Mouse (Mus musculus) limb, embryonic 12.5 days (tissue): ENCODE data around the gene Nrip2. TPM values are rescaled to one million over a fixed set of nuclear protein-coding genes. Genes with fewer than 3 reads are reported as not detected.

Source experiments
- ATAC-seq: fragments of 200-750 bp; cut with Nextera tagmentation; 2 replicates; pipeline ENCODE4 v1.8.0; 2017; ENCODE audit warnings: low read depth, moderate TSS enrichment; ENCODE audit not compliant: insufficient number of reproducible peaks, insufficient read depth, low FRiP score, low TSS enrichment
- H3K27ac ChIP-seq: fragments of 300-500 bp; sonication (generic); 2 replicates; pipeline ENCODE4 v1.5.1; 2016; ENCODE audit warnings: mild to moderate bottlenecking, moderate library complexity
- H3K27me3 ChIP-seq: fragments of 300-500 bp; sonication (generic); 2 replicates; pipeline ENCODE4 v1.6.1; 2016; ENCODE audit warnings: mild to moderate bottlenecking, moderate library complexity
- H3K36me3 ChIP-seq: fragments of 300-500 bp; sonication (generic); 2 replicates; pipeline ENCODE4 v1.6.1; 2016; ENCODE audit warnings: mild to moderate bottlenecking, moderate library complexity
- H3K4me1 ChIP-seq: fragments of 300-500 bp; sonication (generic); replicated peaks from 2 replicates; pipeline ENCODE4 v1.6.1; 2016
- H3K4me2 ChIP-seq: fragments of 300-500 bp; sonication (generic); 2 replicates; pipeline ENCODE4 v1.6.1; 2016; ENCODE audit warnings: mild to moderate bottlenecking, moderate library complexity
- H3K4me3 ChIP-seq: fragments of 300-500 bp; sonication (generic); replicated peaks from 2 replicates; pipeline ENCODE4 v1.5.1; 2016; ENCODE audit warnings: mild to moderate bottlenecking
- H3K9ac ChIP-seq: fragments of 300-500 bp; sonication (generic); replicated peaks from 2 replicates; pipeline ENCODE4 v1.6.1; 2016; ENCODE audit warnings: mild to moderate bottlenecking, moderate library complexity
- H3K9me3 ChIP-seq: fragments of 300-500 bp; sonication (generic); 2 replicates; pipeline ENCODE4 v1.6.1; 2016; ENCODE audit warnings: mild to moderate bottlenecking, moderate library complexity
- WGBS: fragments of 180-500 bp; shearing (Covaris S2); methylation state at CpG from one replicate; pipeline ENCODE4 v1.1.7; 2016; 5-methylcytosine and 5-hydroxymethylcytosine counted together
- polyA plus RNA-seq: library from polyadenylated mRNA; unstranded; fragments of >200 nt; fragmentation: Nextera tagmentation; extraction: Ambion mirVana; gene quantifications from 2 replicates; pipeline ENCODE4 v1.2.1, GENCODE M21; 2016

Nrip2 gene
- polyA plus RNA-seq, 1 experiment from 2014 or later, result 3.5 TPM

- peak overlapping the region; percentile 72 for H3K4me2 ChIP-seq
- H3K36me3 ChIP-seq, result peaks cover 22% of the 10 kb centered on the region
- WGBS, result 49% methylated on average over 16 of the region's 16 CpGs
- peaks cover 4% of the 10 kb centered on the region for H3K4me1 ChIP-seq
- H3K9me3 ChIP-seq, result no peaks in the 10 kb centered on the region
- no peaks in the 10 kb centered on the region for H3K27me3 ChIP-seq
- H3K4me3 ChIP-seq, result peak overlapping the region; percentile 52
- ATAC-seq, result no peak
- H3K27ac ChIP-seq, result peak overlapping the region; percentile 95
- H3K9ac ChIP-seq, result peak overlapping the region; percentile 71
Measured at GRCm38 (mm10) chr6:128423496-128424268, 24.6 kb downstream of the Nrip2 start.

- Histone ChIP-seq H3K27ac (peak within 1 kb of the TSS; percentile 95), H3K27me3 (no peaks in the 10 kb centered on the region), H3K36me3 (peaks cover 28% of the 10 kb centered on the region), H3K4me1 (peaks cover 4% of the 10 kb centered on the region), H3K4me2 (peak within 1 kb of the TSS; percentile 72), H3K9ac (peak within 1 kb of the TSS; percentile 71), H3K9me3 (no peaks in the 10 kb centered on the region), H3K4me3 (peak within 1 kb of the TSS; percentile 52)
- WGBS, result under 1% methylated on average over 42 of the region's 42 CpGs
- peak; percentile 93 for ATAC-seq
Measured at GRCm38 (mm10) chr6:128424269-128425019, 25.3 kb downstream of the Nrip2 start, which contains the start of gene Itfg2. Itfg2 (minus strand) TSS chr6:128424931.

DNA sequence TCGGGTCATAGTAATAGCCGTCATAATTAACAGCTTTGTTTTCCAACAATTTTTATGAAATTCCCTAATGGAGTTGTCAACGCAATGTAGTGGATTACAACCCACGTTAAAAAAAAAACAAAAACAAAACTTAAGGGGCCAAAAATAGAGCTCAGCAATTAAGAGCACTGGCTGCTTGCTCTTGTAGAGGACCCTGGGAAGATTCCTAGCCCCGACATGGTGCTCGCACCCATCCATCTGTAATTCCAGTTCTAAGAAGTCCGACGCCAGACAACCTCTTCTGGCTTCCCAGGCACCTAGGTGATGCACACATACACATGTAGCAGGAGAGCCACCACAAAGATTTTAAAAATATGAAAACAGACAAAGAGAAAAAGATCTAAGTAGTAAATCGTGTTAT is 25.9 kb downstream of the Nrip2 start:
- H3K9me3 ChIP-seq, result no peaks in the 10 kb centered on the region
- peak overlapping the region; percentile 71 for H3K9ac ChIP-seq
- peak overlapping the region; percentile 72 for H3K4me2 ChIP-seq
- no peak for ATAC-seq
- peak overlapping the region; percentile 52 for H3K4me3 ChIP-seq
- peaks cover 30% of the 10 kb centered on the region for H3K36me3 ChIP-seq
- peaks cover 4% of the 10 kb centered on the region for H3K4me1 ChIP-seq
- peak overlapping the region; percentile 95 for H3K27ac ChIP-seq
- H3K27me3 ChIP-seq, result no peaks in the 10 kb centered on the region
- WGBS, result 17% methylated on average over 9 of the region's 9 CpGs

DNA sequence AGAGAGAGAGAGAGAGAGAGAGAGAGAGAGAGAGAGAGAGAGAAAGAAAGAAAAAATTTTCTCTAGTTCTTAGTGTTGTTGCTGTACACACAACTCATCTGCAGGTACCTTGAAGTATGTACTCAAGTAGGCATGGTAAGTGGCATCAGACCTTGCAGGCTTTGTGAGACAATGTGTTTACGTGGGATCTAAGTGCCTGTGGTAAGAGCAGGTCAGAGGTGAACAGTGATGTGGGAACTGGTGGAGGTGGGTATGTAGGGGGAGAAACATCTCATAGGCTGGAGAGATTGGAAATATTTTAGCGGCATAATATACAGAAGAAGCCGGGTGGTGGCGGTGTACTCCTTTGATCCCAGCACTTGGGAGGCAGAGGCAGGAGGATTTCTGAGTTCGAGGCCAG is 28.5 kb downstream of the Nrip2 start:
- Histone ChIP-seq H3K36me3 (peaks cover 51% of the 10 kb centered on the region), H3K4me3 (no peak overlapping the region), H3K4me1 (peaks cover 4% of the 10 kb centered on the region), H3K27me3 (no peaks in the 10 kb centered on the region), H3K9me3 (no peaks in the 10 kb centered on the region), H3K4me2 (no peak overlapping the region), H3K27ac (no peak overlapping the region), H3K9ac (no peak overlapping the region)
- WGBS, result 92% methylated on average over 5 of the region's 5 CpGs
- ATAC-seq, result no peak

GRCm38 (mm10) chr6:128429300-128429699 is 30.2 kb downstream of the Nrip2 start:
- H3K9me3 ChIP-seq, result no peaks in the 10 kb centered on the region
- H3K27ac ChIP-seq, result no peak overlapping the region
- H3K36me3 ChIP-seq, result peaks cover 68% of the 10 kb centered on the region
- no peaks in the 10 kb centered on the region for H3K4me1 ChIP-seq
- WGBS, result 94% methylated on average over 2 of the region's 2 CpGs
- H3K27me3 ChIP-seq, result no peaks in the 10 kb centered on the region
- H3K9ac ChIP-seq, result no peak overlapping the region
- no peak overlapping the region for H3K4me3 ChIP-seq
- ATAC-seq, result no peak
- no peak overlapping the region for H3K4me2 ChIP-seq

DNA sequence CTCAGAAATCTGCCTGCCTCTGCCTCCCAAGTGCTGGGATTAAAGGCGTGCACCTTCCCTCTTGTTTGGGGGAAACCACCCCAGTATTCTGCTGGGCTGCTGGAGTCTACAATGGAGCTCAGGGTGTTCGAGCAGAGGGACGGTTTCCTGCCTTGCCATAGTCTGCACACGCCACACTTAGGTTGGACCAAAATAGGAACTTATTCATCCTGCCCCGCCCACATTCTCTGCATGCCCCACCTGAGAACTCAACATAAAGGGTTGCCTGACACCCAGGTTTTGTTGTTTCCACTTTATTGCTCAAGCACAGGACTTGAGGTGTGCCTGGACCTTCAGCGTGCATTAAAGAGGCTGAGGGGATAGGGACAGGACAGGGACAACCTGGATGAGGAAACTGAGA is 30.7 kb downstream of the Nrip2 start:
- H3K9ac ChIP-seq, result no peak overlapping the region
- H3K4me1 ChIP-seq, result no peaks in the 10 kb centered on the region
- no peak overlapping the region for H3K4me3 ChIP-seq
- H3K27ac ChIP-seq, result no peak overlapping the region
- no peak overlapping the region for H3K4me2 ChIP-seq
- no peak for ATAC-seq
- no peaks in the 10 kb centered on the region for H3K27me3 ChIP-seq
- no peaks in the 10 kb centered on the region for H3K9me3 ChIP-seq
- 92% methylated on average over 6 of the region's 6 CpGs for WGBS
- peaks cover 73% of the 10 kb centered on the region for H3K36me3 ChIP-seq

DNA sequence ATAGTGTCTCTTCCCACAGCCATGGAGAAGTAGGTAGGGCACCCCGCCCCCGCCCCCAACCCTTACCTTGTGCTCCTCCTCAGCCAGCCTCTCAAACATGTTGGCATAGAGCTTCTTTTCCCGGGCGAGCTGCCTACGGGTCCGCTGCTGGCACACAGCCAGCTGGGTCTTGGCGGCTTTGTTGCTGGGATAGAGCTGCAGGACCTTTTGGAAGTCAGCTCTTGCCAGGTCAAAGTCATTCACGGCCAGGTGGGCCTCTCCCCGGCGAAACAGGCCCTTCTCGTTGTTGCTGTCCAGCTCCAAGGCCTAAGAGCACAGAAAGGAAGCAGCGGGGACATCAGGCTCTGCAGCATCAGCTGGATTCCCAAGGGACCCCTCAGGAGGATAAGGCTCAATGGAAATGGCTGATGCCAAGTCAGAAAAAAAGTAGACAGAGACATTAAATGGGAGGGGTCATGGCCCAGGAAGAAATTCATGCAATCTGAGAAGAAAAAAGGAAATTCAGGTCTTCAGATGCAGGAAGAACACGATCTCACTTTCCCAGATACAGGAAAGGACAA is 33.3 kb downstream of the Nrip2 start:
- Histone ChIP-seq H3K4me3 (no peak overlapping the region), H3K9me3 (no peaks in the 10 kb centered on the region), H3K27ac (no peak overlapping the region), H3K4me1 (peaks cover 11% of the 10 kb centered on the region), H3K4me2 (no peak overlapping the region), H3K36me3 (peaks cover 92% of the 10 kb centered on the region), H3K9ac (no peak overlapping the region), H3K27me3 (no peaks in the 10 kb centered on the region)
- no peak for ATAC-seq
- 95% methylated on average over 13 of the region's 13 CpGs for WGBS

GRCm38 (mm10) chr6:128433566-128433965 is 34.5 kb downstream of the Nrip2 start:
- ATAC-seq, result no peak
- WGBS, result 91% methylated on average over 13 of the region's 13 CpGs
- no peak overlapping the region for H3K9ac ChIP-seq
- H3K9me3 ChIP-seq, result no peaks in the 10 kb centered on the region
- H3K27me3 ChIP-seq, result no peaks in the 10 kb centered on the region
- H3K36me3 ChIP-seq, result peaks cover 81% of the 10 kb centered on the region
- H3K4me2 ChIP-seq, result no peak overlapping the region
- no peak overlapping the region for H3K27ac ChIP-seq
- H3K4me1 ChIP-seq, result peaks cover 11% of the 10 kb centered on the region
- H3K4me3 ChIP-seq, result no peak overlapping the region

DNA sequence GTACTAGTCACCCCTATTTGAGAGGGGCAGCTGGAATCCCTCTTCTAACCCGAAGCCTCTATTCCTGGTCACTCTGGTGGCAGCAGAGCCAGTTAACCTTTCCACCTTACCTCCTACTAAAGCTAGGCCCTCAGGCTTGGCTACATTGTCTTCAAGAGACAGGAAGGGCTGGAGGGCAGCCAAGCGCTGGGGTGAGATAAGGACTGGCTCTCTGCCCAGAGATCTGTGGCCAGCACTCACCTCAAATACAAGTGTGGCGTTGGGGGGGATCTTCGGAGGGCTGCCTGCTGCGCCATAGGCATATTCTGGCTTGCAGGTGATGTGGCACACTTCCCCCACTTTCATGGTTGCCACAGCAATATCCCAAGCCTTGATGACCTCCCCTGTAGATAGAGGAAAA is 36.4 kb downstream of the Nrip2 start:
- no peak overlapping the region for H3K4me2 ChIP-seq
- H3K9ac ChIP-seq, result no peak overlapping the region
- H3K4me3 ChIP-seq, result no peak overlapping the region
- H3K27me3 ChIP-seq, result no peaks in the 10 kb centered on the region
- H3K9me3 ChIP-seq, result no peaks in the 10 kb centered on the region
- 96% methylated on average over 5 of the region's 5 CpGs for WGBS
- H3K27ac ChIP-seq, result no peak overlapping the region
- peaks cover 62% of the 10 kb centered on the region for H3K36me3 ChIP-seq
- ATAC-seq, result no peak
- H3K4me1 ChIP-seq, result peaks cover 20% of the 10 kb centered on the region

DNA sequence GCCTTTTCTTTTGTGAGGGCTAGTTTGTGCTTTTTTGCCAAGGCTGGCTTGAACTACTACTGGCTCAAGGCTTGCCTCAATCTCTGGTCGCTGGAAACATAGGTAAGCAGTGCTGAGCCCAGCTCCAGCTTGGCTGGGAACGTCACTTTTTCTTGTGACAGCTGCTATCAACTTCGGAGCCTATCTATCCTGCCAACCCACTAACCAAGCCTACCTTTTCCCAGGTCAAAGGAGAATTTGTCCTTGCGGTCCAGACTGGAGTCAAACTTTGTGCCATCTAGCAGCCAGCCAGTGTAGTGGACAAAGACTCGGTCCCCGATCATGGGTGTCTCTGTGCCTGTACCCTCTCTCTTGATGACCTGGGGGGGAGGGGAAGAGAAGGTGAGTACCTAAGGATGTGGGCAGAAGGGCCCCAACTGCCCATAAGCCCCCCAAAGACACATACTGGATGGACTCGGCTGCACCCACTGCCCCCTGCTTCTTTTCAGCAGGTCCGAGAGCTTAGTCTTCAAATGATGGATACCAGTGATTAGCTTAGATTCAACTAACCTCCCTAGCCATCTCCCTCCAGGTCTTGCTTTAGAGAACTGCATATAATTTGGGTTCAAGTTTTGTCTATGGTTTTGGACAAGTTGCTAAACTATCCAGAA is 37.4 kb downstream of the Nrip2 start:
- H3K9ac ChIP-seq, result peak overlapping the region; percentile 98; the same call in 1 of the 2 replicates
- H3K27me3 ChIP-seq, result no peaks in the 10 kb centered on the region
- peak overlapping the region; percentile 97 for H3K4me3 ChIP-seq
- peak overlapping the region; percentile 71 for H3K4me2 ChIP-seq
- peaks cover 52% of the 10 kb centered on the region for H3K36me3 ChIP-seq
- H3K27ac ChIP-seq, result no peak overlapping the region
- ATAC-seq, result no peak
- H3K9me3 ChIP-seq, result no peaks in the 10 kb centered on the region
- H3K4me1 ChIP-seq, result peaks cover 20% of the 10 kb centered on the region
- 89% methylated on average over 8 of the region's 8 CpGs for WGBS

GRCm38 (mm10) chr6:128437288-128437687 is 38.2 kb downstream of the Nrip2 start:
- Histone ChIP-seq H3K36me3 (peaks cover 44% of the 10 kb centered on the region), H3K4me3 (peak overlapping the region; percentile 97), H3K9ac (peak overlapping the region; percentile 98), H3K27me3 (no peaks in the 10 kb centered on the region), H3K4me1 (peaks cover 20% of the 10 kb centered on the region), H3K9me3 (no peaks in the 10 kb centered on the region), H3K4me2 (peak overlapping the region; percentile 71), H3K27ac (peak overlapping the region; percentile 96)
- ATAC-seq, result no peak; the same call in 1 of the 2 replicates
- 5% methylated on average over 10 of the region's 10 CpGs for WGBS
